Mouse (Mus musculus) CH12.LX (cell line): Measurements from ENCODE around the gene B4galt2. TPM values are rescaled to one million over a fixed set of nuclear protein-coding genes. Genes with fewer than 3 reads are reported as not detected.

Source experiments
- DNase-seq: peaks from one replicate; pipeline ENCODE4 v3.0.0-alpha.2; 2013; ENCODE audit errors: extremely low read depth
- H3K27ac ChIP-seq: 2 replicates; pipeline ENCODE4 v1.5.1; 2012; ENCODE audit warnings: low read depth, mild to moderate bottlenecking, control low read depth, moderate library complexity; ENCODE audit not compliant: insufficient read depth
- H3K27me3 ChIP-seq: replicated peaks from 2 replicates; pipeline ENCODE3; 2012; ENCODE audit warnings: inconsistent platforms
- H3K36me3 ChIP-seq, 2 experiments: replicated peaks in 1 of 2; 2 replicates each; pipeline versions ENCODE3 to v1.6.1; 2012; ENCODE audit warnings: inconsistent platforms in 1 of 2, low read length in 1 of 2, mild to moderate bottlenecking in 1 of 2, mixed read lengths in 1 of 2, moderate library complexity in 1 of 2; ENCODE audit not compliant: control insufficient read depth in 1 of 2, insufficient read depth in 1 of 2
- H3K4me1 ChIP-seq, 2 experiments: 2 replicates each; pipeline ENCODE4 v1.6.1; 2012; ENCODE audit warnings: inconsistent platforms in 1 of 2, moderate library complexity in 1 of 2; ENCODE audit not compliant: insufficient read depth in 2 of 2, control insufficient read depth in 1 of 2
- H3K4me2 ChIP-seq: 2 replicates; pipeline ENCODE4 v1.6.1; 2012; ENCODE audit warnings: low read depth, mild to moderate bottlenecking, control low read depth; ENCODE audit not compliant: poor library complexity, insufficient read depth, severe bottlenecking
- H3K4me3 ChIP-seq, 3 experiments: fragments of 150-350 bp in 1 of 3; sonication (generic) in 1 of 3; replicated peaks in 1 of 3; 2 replicates each; pipeline versions ENCODE3 to v1.5.1; 2011 to 2012; ENCODE audit warnings: low read depth in 2 of 3, low read length in 2 of 3, mild to moderate bottlenecking in 2 of 3, moderate library complexity in 2 of 3, control low read depth in 1 of 3, improper control_type of control experiment in 1 of 3, inconsistent platforms in 1 of 3, mixed read lengths in 1 of 3; ENCODE audit not compliant: poor library complexity in 1 of 3
- H3K79me2 ChIP-seq: replicated peaks from 2 replicates; pipeline ENCODE4 v1.6.1; 2012; ENCODE audit warnings: mild to moderate bottlenecking, moderate library complexity; ENCODE audit not compliant: control insufficient read depth, poor library complexity, insufficient read depth, severe bottlenecking; ENCODE audit errors: extremely low read depth
- H3K9ac ChIP-seq: 2 replicates; pipeline ENCODE4 v1.6.1; 2012; ENCODE audit warnings: low read depth, mild to moderate bottlenecking, control low read depth, moderate library complexity; ENCODE audit not compliant: insufficient read depth
- H3K9me3 ChIP-seq: replicated peaks from 2 replicates; pipeline ENCODE3; 2012; ENCODE audit warnings: low read length, inconsistent platforms, mixed read lengths
- CHD1 ChIP-seq: IDR thresholded peaks from 2 replicates; pipeline ENCODE4 v1.6.1; 2012; ENCODE audit warnings: low read depth, low read length, improper control_type of control experiment, inconsistent platforms
- CTCF ChIP-seq, 2 experiments: IDR thresholded peaks in 1 of 2; conservative IDR thresholded peaks in 1 of 2; 2 replicates each; pipeline ENCODE4 v1.5.1; 2011 to 2012; ENCODE audit warnings: low read depth in 2 of 2, low read length in 2 of 2, improper control_type of control experiment in 1 of 2, inconsistent platforms in 1 of 2, mild to moderate bottlenecking in 1 of 2, moderate library complexity in 1 of 2
- E2F4 ChIP-seq: IDR thresholded peaks from 2 replicates; pipeline ENCODE4 v1.6.1; 2011; ENCODE audit warnings: low read depth, low read length, improper control_type of control experiment; ENCODE audit not compliant: insufficient replicate concordance
- EP300 ChIP-seq: IDR thresholded peaks from 2 replicates; pipeline ENCODE4 v1.6.1; 2011; ENCODE audit warnings: low read length, improper control_type of control experiment
- IRF4 ChIP-seq: IDR thresholded peaks from 2 replicates; pipeline ENCODE4 v1.6.1; 2014; ENCODE audit warnings: low read depth, mild to moderate bottlenecking, inconsistent platforms, low read length, improper control_type of control experiment
- JUN ChIP-seq: IDR thresholded peaks from 2 replicates; pipeline ENCODE4 v1.6.1; 2011; ENCODE audit warnings: low read depth, mild to moderate bottlenecking, low read length, improper control_type of control experiment, moderate library complexity; ENCODE audit not compliant: insufficient read depth
- JUND ChIP-seq: conservative IDR thresholded peaks from 2 replicates; pipeline ENCODE4 v1.6.1; 2011; ENCODE audit warnings: low read depth, low read length, improper control_type of control experiment
- KAT2A ChIP-seq: IDR thresholded peaks from 2 replicates; pipeline ENCODE4 v1.6.1; 2012; ENCODE audit warnings: low read length, improper control_type of control experiment, inconsistent platforms; ENCODE audit not compliant: insufficient replicate concordance
- MAX ChIP-seq: IDR thresholded peaks from 2 replicates; pipeline ENCODE4 v1.6.1; 2011; ENCODE audit warnings: low read length, improper control_type of control experiment
- MEF2A ChIP-seq: IDR thresholded peaks from 2 replicates; pipeline ENCODE4 v1.6.1; 2014; ENCODE audit warnings: low read depth, mild to moderate bottlenecking, inconsistent platforms, low read length, improper control_type of control experiment, borderline replicate concordance
- MYC ChIP-seq: IDR thresholded peaks from 2 replicates; pipeline ENCODE4 v1.6.1; 2011; ENCODE audit warnings: low read depth, mild to moderate bottlenecking, improper control_type of control experiment, low read length
- NELFE ChIP-seq: IDR thresholded peaks from 2 replicates; pipeline ENCODE4 v1.6.1; 2011; ENCODE audit warnings: low read depth, low read length, improper control_type of control experiment
- NRF1 ChIP-seq: IDR thresholded peaks from 2 replicates; pipeline ENCODE4 v1.6.1; 2014; ENCODE audit warnings: low read depth, mild to moderate bottlenecking, inconsistent platforms, low read length, improper control_type of control experiment, moderate library complexity
- PAX5 ChIP-seq: IDR thresholded peaks from 2 replicates; pipeline ENCODE4 v1.6.1; 2012; ENCODE audit warnings: low read length, inconsistent platforms, mixed read lengths
- POLR2A ChIP-seq: IDR thresholded peaks from 2 replicates; pipeline ENCODE4 v1.6.1; 2011; ENCODE audit warnings: low read depth, mild to moderate bottlenecking, improper control_type of control experiment, low read length
- POLR2AphosphoS2 ChIP-seq: IDR thresholded peaks from 2 replicates; pipeline ENCODE4 v1.6.1; 2011; ENCODE audit warnings: low read depth, low read length, improper control_type of control experiment
- RAD21 ChIP-seq: IDR thresholded peaks from 2 replicates; pipeline ENCODE4 v1.6.1; 2011; ENCODE audit warnings: low read depth, mild to moderate bottlenecking, low read length, improper control_type of control experiment, moderate library complexity
- SIN3A ChIP-seq: IDR thresholded peaks from 2 replicates; pipeline ENCODE4 v1.6.1; 2012; ENCODE audit warnings: low read length, improper control_type of control experiment, inconsistent platforms
- SMC3 ChIP-seq: IDR thresholded peaks from 2 replicates; pipeline ENCODE4 v1.6.1; 2011; ENCODE audit warnings: low read depth, low read length, improper control_type of control experiment
- TBP ChIP-seq: conservative IDR thresholded peaks from 2 replicates; pipeline ENCODE4 v1.6.1; 2011; ENCODE audit warnings: low read depth, low read length, improper control_type of control experiment
- TCF12 ChIP-seq: IDR thresholded peaks from 2 replicates; pipeline ENCODE4 v1.6.1; 2014; ENCODE audit warnings: low read depth, mild to moderate bottlenecking, inconsistent platforms, low read length, improper control_type of control experiment
- UBTF ChIP-seq: IDR thresholded peaks from 2 replicates; pipeline ENCODE4 v1.6.1; 2012; ENCODE audit warnings: low read depth, mild to moderate bottlenecking, inconsistent platforms, low read length, improper control_type of control experiment, moderate library complexity
- USF1 ChIP-seq: IDR thresholded peaks from 2 replicates; pipeline ENCODE4 v1.6.1; 2014; ENCODE audit warnings: low read depth, mild to moderate bottlenecking, inconsistent platforms, low read length, improper control_type of control experiment
- ZC3H11A ChIP-seq: IDR thresholded peaks from 2 replicates; pipeline ENCODE4 v1.6.1; 2012; ENCODE audit warnings: low read depth, mild to moderate bottlenecking, inconsistent platforms, low read length, improper control_type of control experiment
- ZNF384 ChIP-seq: IDR thresholded peaks from 2 replicates; pipeline ENCODE4 v1.6.1; 2012; ENCODE audit warnings: low read depth, low read length, improper control_type of control experiment, inconsistent platforms
- dilution Hi-C: fragments of 300-500 bp; cut with MboI; formaldehyde crosslinking; loops from 2 replicates; pipeline ENCODE4 v1.14.3; 2020; ENCODE audit warnings: low sequenced_read_pairs; ENCODE audit not compliant: extremely low pct_unique_long_range_greater_than_20kb, extremely low pct_ligation_motif_present
- in situ Hi-C: fragments of 300-500 bp; cut with MboI; formaldehyde crosslinking; loops from 3 replicates; pipeline ENCODE4 v1.14.3; 2019; ENCODE audit warnings: low sequenced_read_pairs, low pct_ligation_motif_present, low pct_unique_long_range_greater_than_20kb, mixed read lengths
- polyA plus RNA-seq: library from polyadenylated mRNA; unstranded; fragments of >175 nt; gene quantifications from 2 replicates; pipeline ENCODE4 v1.2.1, GENCODE M21; 2012; ENCODE audit warnings: low read depth; ENCODE audit not compliant: insufficient read length
- total RNA-seq, 2 experiments: library from RNA; depleted of rRNA; stranded (reverse); fragments of 300-350 nt in 1 of 2; fragments of >200 nt in 1 of 2; gene quantifications; 2 replicates each; pipeline ENCODE4 v1.2.3; 2012 to 2014

B4galt2 gene
- total and polyA plus RNA-seq, 3 experiments, result 0.14 to 0.25 TPM; not detected in 1

DNA sequence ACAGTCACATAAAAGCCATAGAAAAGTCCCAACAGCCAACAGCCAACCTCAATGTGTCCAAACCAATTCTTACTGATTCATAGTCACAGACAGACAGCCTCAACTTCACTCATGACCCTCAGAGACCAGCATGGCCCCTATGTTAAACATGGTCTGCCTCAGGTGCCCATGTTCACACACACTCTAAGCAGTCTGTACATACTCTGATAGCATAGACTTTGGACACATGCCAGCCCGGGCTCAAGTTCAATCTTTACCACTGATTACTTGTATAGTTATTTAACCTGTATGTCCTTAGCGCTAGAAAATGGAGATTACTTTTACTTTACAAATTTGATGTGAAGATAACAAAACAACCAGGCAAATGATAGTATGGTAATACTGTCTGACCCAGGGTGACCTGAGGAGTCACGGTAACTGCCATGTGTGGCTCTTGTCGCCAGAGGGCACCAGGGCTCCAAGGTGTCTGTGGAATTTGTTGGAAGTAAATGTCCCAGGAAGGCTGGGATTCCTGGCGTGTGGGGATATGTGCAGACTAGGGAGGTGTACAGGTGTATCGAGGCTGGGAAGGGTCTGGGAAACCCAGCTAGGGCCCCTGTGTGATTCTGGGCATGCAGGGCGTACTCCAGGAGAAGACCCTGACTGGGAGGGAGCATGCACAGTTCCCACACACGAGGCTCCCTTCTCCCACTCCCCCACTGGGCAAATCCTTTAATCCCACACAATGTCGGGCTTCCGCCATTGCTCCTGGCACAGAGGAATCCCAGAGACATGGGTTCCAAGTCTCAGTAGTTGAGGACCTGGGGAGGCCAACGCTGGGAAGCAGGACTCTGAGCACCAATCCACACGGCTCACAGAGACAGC lies 53.8 kb downstream of the B4galt2 start:
- in situ Hi-C loops (loop anchor here (25.0 kb wide), 1 partner anchor 258 kb away; no protein-coding TSS in a partner anchor), dilution Hi-C loops (no loop called here)
- Histone ChIP-seq H3K27me3 (peaks cover 9% of the 10 kb centered on the region), H3K9ac (no peak overlapping the region), H3K79me2 (no peaks in the 10 kb centered on the region), H3K4me2 (no peak overlapping the region), H3K4me3 (no peak overlapping the region), H3K27ac (no peak overlapping the region), H3K4me1 (peaks cover 0 to 24% of the 10 kb centered on the region in 2 experiments; a peak in 2 of 4 replicates)
- TF ChIP-seq SIN3A (no peak), TBP (no peak), POLR2A (no peak), MEF2A (no peak), MYC (no peak), MAX (no peak), CTCF (conservative IDR thresholded peaks at IDR 0.05 in 1 of 2, IDR thresholded peaks at IDR 0.05 in 1 of 2; ENCODE audit: low read depth in 2 of 2, low read length in 2 of 2) (peak; percentile 57 to 81; a peak in 3 of 4 replicates), IRF4 (no peak), ZNF384 (no peak), SMC3 (peak; percentile 87), RAD21 (peak; percentile 81), UBTF (no peak), PAX5 (no peak), JUN (no peak), JUND (no peak), ZC3H11A (no peak), KAT2A (no peak), TCF12 (no peak), EP300 (no peak), NRF1 (no peak), USF1 (no peak), CHD1 (no peak), E2F4 (no peak), POLR2AphosphoS2 (no peak), NELFE (no peak)
- TF ChIP-seq, all 38 proteins: peak for 3
- Histone ChIP-seq H3K36me3 (no peaks in the 10 kb centered on the region), H3K9me3 (no peaks in the 10 kb centered on the region)
- DNase-seq, result peak; percentile 28
